Mouse (Mus musculus): ENCODE results near the gene Rps6kc1. TPM values are rescaled to one million over a fixed set of nuclear protein-coding genes. Genes with fewer than 3 reads are reported as not detected.

The Rps6kc1 gene
- polyA plus RNA-seq, 1 experiment from 2014 or later, result 15.8 TPM

- 32% methylated on average over 9 of the region's 9 CpGs for WGBS
- peak; percentile 75; the same call in 1 of the 2 replicates for ATAC-seq (ENCODE audit: borderline replicate concordance, extremely low read depth, low FRiP score, low TSS enrichment)
- H3K36me3 ChIP-seq, result peaks cover 10% of the 10 kb centered on the region; the same call in 1 of the 2 replicates
- H3K9ac ChIP-seq, result no peak overlapping the region
- peaks cover 26% of the 10 kb centered on the region for H3K4me1 ChIP-seq
- no peaks in the 10 kb centered on the region for H3K9me3 ChIP-seq
- no peak overlapping the region for H3K4me3 ChIP-seq
- H3K27ac ChIP-seq, result peak overlapping the region; percentile 71
- no peaks in the 10 kb centered on the region for H3K27me3 ChIP-seq
- peak overlapping the region; percentile 38 for H3K4me2 ChIP-seq
These were observed 12.5 kb downstream of the Rps6kc1 start for GRCm38 (mm10) chr1:190898899-190899575.

- no peaks in the 10 kb centered on the region for H3K27me3 ChIP-seq
- H3K27ac ChIP-seq, result peak overlapping the region; percentile 71
- 92% methylated on average over 3 of the region's 3 CpGs for WGBS
- peaks cover 26% of the 10 kb centered on the region for H3K4me1 ChIP-seq
- H3K9ac ChIP-seq, result no peak overlapping the region
- 0 out of 2 replicates have a peak, but pooled peaks cover 3% of the 10 kb centered on the region for H3K36me3 ChIP-seq
- H3K4me3 ChIP-seq, result no peak overlapping the region
- ATAC-seq (ENCODE audit: borderline replicate concordance, extremely low read depth, low FRiP score, low TSS enrichment), result no peak
- no peaks in the 10 kb centered on the region for H3K9me3 ChIP-seq
- no peak overlapping the region for H3K4me2 ChIP-seq
These were observed 13.4 kb downstream of the Rps6kc1 start for GRCm38 (mm10) chr1:190898186-190898585.

- ATAC-seq (ENCODE audit: borderline replicate concordance, extremely low read depth, low FRiP score, low TSS enrichment), result no peak
- WGBS, result 61% methylated on average over 6 of the region's 6 CpGs
- peaks cover 3% of the 10 kb centered on the region for H3K4me1 ChIP-seq
- no peak overlapping the region for H3K4me2 ChIP-seq
- 0 out of 2 replicates have a peak, but pooled peaks cover 3% of the 10 kb centered on the region for H3K36me3 ChIP-seq
- H3K9me3 ChIP-seq, result no peaks in the 10 kb centered on the region
- H3K4me3 ChIP-seq, result no peak overlapping the region
- H3K27ac ChIP-seq, result no peak overlapping the region
- H3K9ac ChIP-seq, result no peak overlapping the region
- no peaks in the 10 kb centered on the region for H3K27me3 ChIP-seq
These were observed 17.9 kb downstream of the Rps6kc1 start for GRCm38 (mm10) chr1:190893559-190894167.

- Histone ChIP-seq H3K27ac (no peak overlapping the region), H3K27me3 (no peaks in the 10 kb centered on the region), H3K36me3 (0 out of 2 replicates have a peak, but pooled peaks cover 3% of the 10 kb centered on the region), H3K4me1 (no peaks in the 10 kb centered on the region), H3K9ac (no peak overlapping the region), H3K4me2 (no peak overlapping the region), H3K4me3 (no peak overlapping the region), H3K9me3 (no peaks in the 10 kb centered on the region)
- 76% methylated on average over 16 of the region's 16 CpGs for WGBS
- ATAC-seq (ENCODE audit: borderline replicate concordance, extremely low read depth, low FRiP score, low TSS enrichment), result no peak
These were observed 22.9 kb downstream of the Rps6kc1 start for GRCm38 (mm10) chr1:190888646-190889045.

- no peak for ATAC-seq (ENCODE audit: borderline replicate concordance, extremely low read depth, low FRiP score, low TSS enrichment)
- no peak overlapping the region for H3K4me2 ChIP-seq
- no peak overlapping the region for H3K27ac ChIP-seq
- H3K36me3 ChIP-seq, result 0 out of 2 replicates have a peak, but pooled peaks cover 3% of the 10 kb centered on the region
- no peak overlapping the region for H3K4me3 ChIP-seq
- no peaks in the 10 kb centered on the region for H3K27me3 ChIP-seq
- no peaks in the 10 kb centered on the region for H3K9me3 ChIP-seq
- 81% methylated on average over 2 of the region's 2 CpGs for WGBS
- no peak overlapping the region for H3K9ac ChIP-seq
- no peaks in the 10 kb centered on the region for H3K4me1 ChIP-seq
These were observed 23.5 kb downstream of the Rps6kc1 start for GRCm38 (mm10) chr1:190888031-190888430.

- Histone ChIP-seq H3K27ac (peak overlapping the region; percentile 39), H3K4me2 (no peak overlapping the region), H3K4me1 (no peaks in the 10 kb centered on the region), H3K9me3 (no peaks in the 10 kb centered on the region), H3K36me3 (no peaks in the 10 kb centered on the region), H3K27me3 (no peaks in the 10 kb centered on the region), H3K9ac (no peak overlapping the region), H3K4me3 (no peak overlapping the region)
- WGBS, result 59% methylated on average over 4 of the region's 4 CpGs
- ATAC-seq (ENCODE audit: borderline replicate concordance, extremely low read depth, low FRiP score, low TSS enrichment), result peak; percentile 76
These were observed 25.6 kb downstream of the Rps6kc1 start for GRCm38 (mm10) chr1:190886014-190886413.

GRCm38 (mm10) chr1:190881422-190881821 lies 30.1 kb downstream of the Rps6kc1 start:
- no peaks in the 10 kb centered on the region for H3K9me3 ChIP-seq
- no peaks in the 10 kb centered on the region for H3K36me3 ChIP-seq
- ATAC-seq (ENCODE audit: borderline replicate concordance, extremely low read depth, low FRiP score, low TSS enrichment), result no peak
- H3K4me3 ChIP-seq, result no peak overlapping the region
- H3K4me2 ChIP-seq, result no peak overlapping the region
- no peak overlapping the region for H3K27ac ChIP-seq
- no peaks in the 10 kb centered on the region for H3K27me3 ChIP-seq
- H3K4me1 ChIP-seq, result no peaks in the 10 kb centered on the region
- WGBS, result 5% methylated on average over 2 of the region's 2 CpGs
- no peak overlapping the region for H3K9ac ChIP-seq

GRCm38 (mm10) chr1:190880638-190881037 lies 30.9 kb downstream of the Rps6kc1 start:
- Histone ChIP-seq H3K27me3 (no peaks in the 10 kb centered on the region), H3K4me1 (no peaks in the 10 kb centered on the region), H3K4me2 (no peak overlapping the region), H3K4me3 (no peak overlapping the region), H3K27ac (no peak overlapping the region), H3K9me3 (no peaks in the 10 kb centered on the region), H3K36me3 (no peaks in the 10 kb centered on the region), H3K9ac (no peak overlapping the region)
- ATAC-seq (ENCODE audit: borderline replicate concordance, extremely low read depth, low FRiP score, low TSS enrichment), result no peak
- WGBS, result 74% methylated on average over 6 of the region's 6 CpGs

GRCm38 (mm10) chr1:190875751-190876150 lies 35.8 kb downstream of the Rps6kc1 start:
- Histone ChIP-seq H3K4me1 (no peaks in the 10 kb centered on the region), H3K9ac (no peak overlapping the region), H3K27ac (no peak overlapping the region), H3K36me3 (0 out of 2 replicates have a peak, but pooled peaks cover 4% of the 10 kb centered on the region), H3K4me2 (no peak overlapping the region), H3K27me3 (no peaks in the 10 kb centered on the region), H3K4me3 (no peak overlapping the region), H3K9me3 (no peaks in the 10 kb centered on the region)
- ATAC-seq (ENCODE audit: borderline replicate concordance, extremely low read depth, low FRiP score, low TSS enrichment), result no peak
- 91% methylated on average over 6 of the region's 6 CpGs for WGBS

- Histone ChIP-seq H3K9me3 (no peaks in the 10 kb centered on the region), H3K4me2 (no peak overlapping the region), H3K4me3 (no peak overlapping the region), H3K4me1 (no peaks in the 10 kb centered on the region), H3K36me3 (peaks cover 6% of the 10 kb centered on the region; the same call in 1 of the 2 replicates), H3K9ac (no peak overlapping the region), H3K27me3 (no peaks in the 10 kb centered on the region), H3K27ac (no peak overlapping the region)
- ATAC-seq (ENCODE audit: borderline replicate concordance, extremely low read depth, low FRiP score, low TSS enrichment), result no peak
- 88% methylated on average over 4 of the region's 4 CpGs for WGBS
These were observed 36.5 kb downstream of the Rps6kc1 start for GRCm38 (mm10) chr1:190875089-190875488.

- H3K27ac ChIP-seq, result no peak overlapping the region
- no peak overlapping the region for H3K9ac ChIP-seq
- no peak overlapping the region for H3K4me2 ChIP-seq
- no peaks in the 10 kb centered on the region for H3K4me1 ChIP-seq
- WGBS, result 95% methylated on average over 12 of the region's 12 CpGs
- H3K4me3 ChIP-seq, result no peak overlapping the region
- peaks cover 14% of the 10 kb centered on the region for H3K36me3 ChIP-seq
- ATAC-seq (ENCODE audit: borderline replicate concordance, extremely low read depth, low FRiP score, low TSS enrichment), result no peak
- no peaks in the 10 kb centered on the region for H3K9me3 ChIP-seq
- no peaks in the 10 kb centered on the region for H3K27me3 ChIP-seq
These were observed 40.5 kb downstream of the Rps6kc1 start for GRCm38 (mm10) chr1:190871068-190871467.

GRCm38 (mm10) chr1:190869996-190870395 lies 41.6 kb downstream of the Rps6kc1 start:
- Histone ChIP-seq H3K9ac (no peak overlapping the region), H3K9me3 (no peaks in the 10 kb centered on the region), H3K4me2 (no peak overlapping the region), H3K27ac (no peak overlapping the region), H3K4me3 (no peak overlapping the region), H3K36me3 (peaks cover 14% of the 10 kb centered on the region), H3K27me3 (no peaks in the 10 kb centered on the region), H3K4me1 (no peaks in the 10 kb centered on the region)
- no peak for ATAC-seq (ENCODE audit: borderline replicate concordance, extremely low read depth, low FRiP score, low TSS enrichment)
- 77% methylated on average over 4 of the region's 4 CpGs for WGBS

Data from lung, embryonic 15.5 days (tissue).